Comparison of ENCODE assay signal across 8 mouse cellular contexts in the genomic region with DNA sequence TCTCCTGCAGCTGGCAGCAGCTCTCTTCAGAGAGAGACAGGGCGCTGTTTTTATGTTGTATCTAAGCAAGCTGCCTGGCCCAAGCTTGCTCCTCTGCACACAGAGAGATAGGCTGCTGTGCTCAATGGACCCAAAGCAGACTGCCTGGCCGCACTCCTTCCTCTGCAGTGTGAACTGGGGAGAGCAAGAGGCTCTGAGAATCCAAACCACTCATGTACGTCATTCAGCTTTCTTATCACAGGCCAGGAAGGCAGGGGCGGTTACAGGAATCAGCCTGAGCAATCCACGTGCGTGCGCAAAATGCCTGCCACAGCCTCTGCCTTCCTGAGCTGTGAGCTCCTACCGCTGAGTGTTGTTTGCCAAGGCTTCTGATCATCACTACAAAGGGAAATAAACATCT. TPM values are rescaled to one million over a fixed set of nuclear protein-coding genes. Genes with fewer than 3 reads are reported as not detected.
DNase-seq lines count a peak whose midpoint lies in the region; ATAC-seq lines count a peak whose summit lies in the region.

No protein-coding gene starts in this region.

- H3K27ac ChIP-seq in embryonic facial prominence, embryonic 11.5 days (replicated peaks; ENCODE audit: low read depth, low read length), result no peak overlapping the region; the same call in 1 of the 2 replicates

- H3K36me3 ChIP-seq in embryonic facial prominence, embryonic 11.5 days (replicated peaks; ENCODE audit: control insufficient read depth, insufficient read depth, low read depth, low read length), result no peaks in the 10 kb centered on the region

- H3K4me1 ChIP-seq in embryonic facial prominence, embryonic 11.5 days (ENCODE audit: control insufficient read depth, insufficient read depth, low read length), result peaks cover 4% of the 10 kb centered on the region

- H3K9ac ChIP-seq in embryonic facial prominence, embryonic 11.5 days (replicated peaks; ENCODE audit: low read length), result peak overlapping the region; percentile 28; the same call in 1 of the 2 replicates

- peak; percentile 58 to 72 for DNase-seq in left cerebral cortex, adult 18-20 months (ENCODE audit: low spot score in 2 of 2)
- no peak for DNase-seq in left cerebral cortex, postnatal 4 days
- no peak for DNase-seq in embryonic facial prominence, embryonic 11.5 days (ENCODE audit: low spot score)
- peak; percentile 69 to 72 for DNase-seq in left cerebral cortex, postnatal 36 days (ENCODE audit: low spot score in 2 of 2)
- peak; percentile 76 to 85 for DNase-seq in spleen, postnatal 4 days (ENCODE audit: low spot score in 2 of 2)
- no peak for DNase-seq in urinary bladder, postnatal 10 days (ENCODE audit: low spot score)

- intact Hi-C loops in left cerebral cortex, postnatal 4 days (cut with DNase I), result no loop called here
- intact Hi-C loops in left cerebral cortex, postnatal 36 days (cut with DNase I), result no loop called here

- peak overlapping the region; percentile 13; the same call in 1 of the 2 replicates for H3K4me2 ChIP-seq in embryonic facial prominence, embryonic 11.5 days (ENCODE audit: low read depth, low read length)

- no peak overlapping the region for H3K4me3 ChIP-seq in embryonic facial prominence, embryonic 11.5 days (ENCODE audit: low read depth, low read length)

- ATAC-seq in embryonic facial prominence, embryonic 11.5 days (replicated peaks; ENCODE audit: insufficient number of reproducible peaks, low FRiP score, low TSS enrichment, low read depth), result no peak
- ATAC-seq in hematopoietic stem cell, adult 5-6 weeks (replicated peaks in 1 of 2; ENCODE audit: insufficient read depth in 1 of 2, low FRiP score in 2 of 2, low TSS enrichment in 1 of 2, low read depth in 1 of 2, poor library complexity in 2 of 2, severe bottlenecking in 2 of 2), result peak; percentile 65 to 66
- ATAC-seq in megakaryocyte-erythroid progenitor cell, adult 5-6 weeks (replicated peaks; ENCODE audit: low FRiP score, low TSS enrichment, poor library complexity, severe bottlenecking), result peak; percentile 76

- no peaks in the 10 kb centered on the region for H3K27me3 ChIP-seq in embryonic facial prominence, embryonic 11.5 days (ENCODE audit: control insufficient read depth, insufficient read depth, low read length)

- 85% methylated on average over 8 of the region's 8 CpGs for WGBS in embryonic facial prominence, embryonic 11.5 days

- no peaks in the 10 kb centered on the region for H3K9me3 ChIP-seq in embryonic facial prominence, embryonic 11.5 days (replicated peaks; ENCODE audit: control insufficient read depth, low read length)

RNA-seq across cellular contexts. Expression of a gene that starts 5.3 kb away (rescaled TPM):
- 10 to 100 TPM; 10.6 to 13.0 TPM for total RNA-seq in left cerebral cortex, adult 18-20 months (2021)
- 1 to 10 TPM; 2.2 to 2.5 TPM for total RNA-seq in left cerebral cortex, postnatal 4 days (2021)
- 1.6 and 1.7 TPM in 2 replicates for polyA plus RNA-seq in embryonic facial prominence, embryonic 11.5 days (2014; fragmentation: Nextera tagmentation; extraction: Ambion mirVana)
- total RNA-seq in hematopoietic stem cell, adult 5-6 weeks (2017), result 11.2 and 11.8 TPM in 2 replicates
- total RNA-seq in left cerebral cortex, postnatal 36 days (2021), result 10 to 100 TPM; 13.5 to 14.0 TPM
- 7.5 and 7.9 TPM in 2 replicates for total RNA-seq in megakaryocyte-erythroid progenitor cell, adult 5-6 weeks (2014; fragmentation: Nextera tagmentation)
- 5.3 and 6.0 TPM in 2 replicates for total RNA-seq in megakaryocyte-erythroid progenitor cell, adult 5-6 weeks (2017)

RNA-seq across cellular contexts. Expression of a gene that starts 22.3 kb away (rescaled TPM):
- under 1 TPM in 1 of 2 experiments, not detected in 1; 0.33 TPM for total RNA-seq in left cerebral cortex, adult 18-20 months (2021)
- total RNA-seq in left cerebral cortex, postnatal 4 days (2021), result not detected
- polyA plus RNA-seq in embryonic facial prominence, embryonic 11.5 days (2014; fragmentation: Nextera tagmentation; extraction: Ambion mirVana), result 0.18 and 0.27 TPM in 2 replicates
- 2.1 and 3.3 TPM in 2 replicates for total RNA-seq in hematopoietic stem cell, adult 5-6 weeks (2017)
- under 1 TPM in 1 of 2 experiments, not detected in 1; 0.27 TPM for total RNA-seq in left cerebral cortex, postnatal 36 days (2021)
- 0.79 TPM in 1 of 2 replicates, not detected in the other for total RNA-seq in megakaryocyte-erythroid progenitor cell, adult 5-6 weeks (2014; fragmentation: Nextera tagmentation)
- total RNA-seq in megakaryocyte-erythroid progenitor cell, adult 5-6 weeks (2017), result 0.08 TPM in 1 of 2 replicates, not detected in the other

RNA-seq across cellular contexts. Expression of a gene that starts 30.3 kb away (rescaled TPM):
- not detected for total RNA-seq in left cerebral cortex, adult 18-20 months (2021)
- total RNA-seq in left cerebral cortex, postnatal 4 days (2021), result not detected
- polyA plus RNA-seq in embryonic facial prominence, embryonic 11.5 days (2014; fragmentation: Nextera tagmentation; extraction: Ambion mirVana), result 0.41 and 0.46 TPM in 2 replicates
- not detected in 2 replicates for total RNA-seq in hematopoietic stem cell, adult 5-6 weeks (2017)
- not detected for total RNA-seq in left cerebral cortex, postnatal 36 days (2021)
- total RNA-seq in megakaryocyte-erythroid progenitor cell, adult 5-6 weeks (2014; fragmentation: Nextera tagmentation), result not detected in 2 replicates
- not detected in 2 replicates for total RNA-seq in megakaryocyte-erythroid progenitor cell, adult 5-6 weeks (2017)

RNA-seq across cellular contexts. Expression of a gene that starts 31.5 kb away (rescaled TPM):
- 10 to 100 TPM; 66.8 to 67.7 TPM for total RNA-seq in left cerebral cortex, adult 18-20 months (2021)
- 10 to 100 TPM; 87.8 to 89.3 TPM for total RNA-seq in left cerebral cortex, postnatal 4 days (2021)
- 116 and 123 TPM in 2 replicates for polyA plus RNA-seq in embryonic facial prominence, embryonic 11.5 days (2014; fragmentation: Nextera tagmentation; extraction: Ambion mirVana)
- 14.9 and 18.7 TPM in 2 replicates for total RNA-seq in hematopoietic stem cell, adult 5-6 weeks (2017)
- total RNA-seq in left cerebral cortex, postnatal 36 days (2021), result 10 to 100 TPM; 65.7 to 74.4 TPM
- 40.4 and 41.7 TPM in 2 replicates for total RNA-seq in megakaryocyte-erythroid progenitor cell, adult 5-6 weeks (2014; fragmentation: Nextera tagmentation)
- 27.4 and 43.8 TPM in 2 replicates for total RNA-seq in megakaryocyte-erythroid progenitor cell, adult 5-6 weeks (2017)

RNA-seq across cellular contexts. Expression of a gene that starts 40.2 kb away (rescaled TPM):
- total RNA-seq in left cerebral cortex, adult 18-20 months (2021), result 1 to 10 TPM; 2.8 to 3.0 TPM
- total RNA-seq in left cerebral cortex, postnatal 4 days (2021), result 1 to 10 TPM; 3.0 to 3.2 TPM
- polyA plus RNA-seq in embryonic facial prominence, embryonic 11.5 days (2014; fragmentation: Nextera tagmentation; extraction: Ambion mirVana), result 0.42 and 0.82 TPM in 2 replicates
- 0.44 TPM in 1 of 2 replicates, not detected in the other for total RNA-seq in hematopoietic stem cell, adult 5-6 weeks (2017)
- total RNA-seq in left cerebral cortex, postnatal 36 days (2021), result 1 to 10 TPM; 2.9 to 3.3 TPM
- total RNA-seq in megakaryocyte-erythroid progenitor cell, adult 5-6 weeks (2014; fragmentation: Nextera tagmentation), result not detected in 2 replicates
- not detected in 2 replicates for total RNA-seq in megakaryocyte-erythroid progenitor cell, adult 5-6 weeks (2017)

Comparison
In these comparisons a context has a peak if more than half of its experiments do, and no peak if none do; other contexts are left out.
1. DNase-seq: peak in left cerebral cortex, adult 18-20 months (2 of 2), left cerebral cortex, postnatal 36 days (2 of 2) and spleen, postnatal 4 days (2 of 2); none in left cerebral cortex, postnatal 4 days (single experiment), embryonic facial prominence, embryonic 11.5 days (single experiment) and urinary bladder, postnatal 10 days (single experiment).